Mouse (Mus musculus) neural tube, embryonic 10.5 days (tissue): Measurements from ENCODE around the gene Ubb.

ENCODE experiments used
- DNase-seq: peaks from one replicate; pipeline ENCODE4 v3.0.0-alpha.2; 2017; ENCODE audit warnings: low spot score; ENCODE audit errors: extremely low spot score

The Ubb gene

DNA sequence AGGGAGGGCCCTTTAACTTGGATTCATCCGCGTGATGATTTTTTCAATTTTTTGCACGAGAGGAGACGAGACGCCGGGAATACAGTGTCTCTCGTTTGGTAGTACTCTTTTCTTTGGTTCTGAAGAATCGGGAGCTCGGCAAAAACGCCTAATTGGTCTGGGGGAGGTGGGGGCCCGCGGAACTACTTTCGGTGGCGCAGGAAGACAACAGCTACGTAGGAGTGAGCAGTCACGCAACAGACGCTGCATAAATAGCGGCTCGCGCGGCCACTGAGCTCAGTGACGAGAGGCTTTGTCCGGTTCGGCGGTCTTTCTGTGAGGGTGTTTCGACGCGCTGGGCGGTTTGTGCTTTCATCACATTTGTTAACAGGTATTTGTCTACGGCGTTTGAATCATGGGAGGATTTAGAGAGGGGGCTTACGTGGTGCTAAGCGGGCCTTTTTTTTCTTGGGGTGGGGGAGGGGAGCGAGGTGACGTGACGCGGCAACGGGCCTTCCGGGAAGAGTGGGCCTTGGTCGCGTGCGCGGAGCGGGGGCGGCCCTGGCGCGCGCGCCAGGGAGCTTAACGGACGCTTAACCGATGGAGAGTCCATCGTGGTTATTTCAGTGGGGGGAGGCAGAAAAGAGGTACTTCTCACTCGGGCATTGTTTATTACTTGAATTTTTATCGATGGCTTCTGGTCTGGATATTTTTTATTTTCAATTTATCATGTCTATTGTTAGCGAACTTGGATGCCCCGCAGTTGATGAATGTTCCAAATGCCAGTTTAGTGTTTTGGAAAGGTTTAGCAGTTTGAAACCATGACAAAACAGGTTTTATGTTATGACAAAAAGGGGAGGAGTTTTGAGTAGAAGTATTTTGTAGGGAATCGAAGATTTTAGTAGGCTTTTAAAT, 502 bp downstream of the Ubb start:
- DNase-seq: peak; percentile 91

DNA sequence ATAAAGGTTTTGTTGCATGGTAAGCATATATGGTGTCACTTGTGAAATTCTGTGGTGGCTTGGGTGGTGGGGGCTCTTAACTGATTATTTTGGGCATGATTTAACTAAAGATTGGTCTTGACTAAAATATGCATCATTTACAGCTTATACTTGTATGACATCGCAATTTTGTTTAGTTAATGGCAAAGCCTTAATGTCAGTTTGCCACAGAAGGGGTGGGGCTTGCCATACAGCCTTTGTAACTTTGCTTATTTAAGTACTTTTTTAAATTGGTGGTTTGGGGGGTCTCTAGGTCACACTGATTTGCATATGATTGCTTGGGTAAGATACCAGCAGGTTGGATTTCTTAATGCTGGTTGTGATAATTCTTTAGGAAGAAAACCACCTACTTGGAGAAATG, 2.2 kb downstream of the Ubb start:
- no peak for DNase-seq

DNA sequence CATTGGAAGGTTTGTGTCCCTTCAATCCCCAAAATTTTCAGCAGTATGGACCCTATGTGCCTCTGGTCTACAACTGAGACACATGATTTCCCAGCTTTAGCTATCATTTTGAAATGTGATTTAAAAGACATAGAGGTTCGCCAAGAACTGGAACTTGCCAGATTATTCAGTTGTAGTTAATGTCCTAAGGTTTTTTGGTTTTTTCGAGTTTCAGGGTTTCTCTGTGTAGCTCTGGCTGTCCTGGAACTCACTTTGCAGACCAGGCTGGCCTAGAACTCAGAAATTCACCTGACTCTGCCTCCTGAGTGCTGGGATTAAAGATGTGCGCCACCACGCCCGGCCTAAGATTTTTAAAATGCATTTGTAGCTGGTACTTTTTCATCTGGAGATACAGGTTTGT, 2.7 kb downstream of the Ubb start:
- no peak for DNase-seq

DNA sequence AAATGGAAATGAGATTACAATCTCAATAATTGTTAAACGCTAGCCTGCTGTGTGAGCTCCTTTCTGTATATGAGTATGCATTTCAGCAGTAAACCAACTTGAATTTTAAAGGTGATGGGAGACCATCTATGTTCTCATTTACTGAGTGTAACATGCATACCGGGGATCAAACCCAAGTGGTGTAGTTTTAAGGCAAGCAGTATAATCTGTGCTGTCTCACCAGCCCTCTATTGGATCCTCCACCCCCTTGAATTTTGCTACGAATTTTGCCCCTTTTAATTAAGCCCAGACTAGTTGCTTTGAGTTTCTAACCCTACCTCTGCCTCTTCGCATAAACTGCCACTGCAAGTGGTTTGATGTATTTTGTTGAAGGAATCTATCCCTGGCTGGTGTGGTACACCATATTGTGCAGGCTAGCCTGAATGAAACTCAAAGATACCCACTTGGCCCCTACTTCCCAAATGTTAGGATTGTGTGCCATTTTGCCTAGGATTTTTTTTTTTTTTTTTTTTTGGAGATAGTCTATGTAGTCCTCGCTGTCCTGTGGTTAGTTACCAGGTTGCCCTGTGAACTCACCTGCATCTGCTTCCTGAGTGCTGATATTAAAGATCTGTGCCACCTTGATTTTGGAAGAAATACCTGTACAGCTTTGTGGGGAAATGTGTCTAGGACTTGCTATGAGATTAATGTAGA, 3.3 kb downstream of the Ubb start:
- no peak for DNase-seq

DNA sequence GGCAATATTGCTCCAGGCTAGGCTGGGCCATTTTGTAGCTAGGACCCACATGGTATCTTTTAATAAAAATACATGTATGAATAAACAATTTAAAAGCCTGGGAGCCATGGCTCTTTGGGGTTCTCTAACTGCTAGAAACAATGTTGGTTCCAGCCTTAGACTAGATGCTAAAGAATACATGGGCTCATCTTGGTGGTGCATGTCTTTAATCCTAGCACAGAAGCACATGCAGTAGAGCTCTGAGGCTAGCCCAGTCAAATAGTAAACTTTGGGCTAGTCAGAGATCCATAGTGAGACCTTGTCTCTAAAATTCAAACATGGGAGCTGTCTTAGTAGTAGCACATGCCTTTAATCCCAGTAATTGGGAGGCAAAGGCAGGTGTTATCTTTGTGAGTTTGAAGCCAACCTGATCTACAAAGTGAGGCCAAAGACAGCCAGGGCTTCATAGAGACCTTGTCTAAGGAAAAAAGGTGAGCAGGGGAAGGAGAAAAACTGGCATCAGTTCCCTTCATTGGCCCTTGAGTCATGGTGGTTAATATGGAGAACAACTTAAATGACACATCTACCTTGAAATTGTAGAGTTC, 4.1 kb downstream of the Ubb start:
- no peak for DNase-seq

DNA sequence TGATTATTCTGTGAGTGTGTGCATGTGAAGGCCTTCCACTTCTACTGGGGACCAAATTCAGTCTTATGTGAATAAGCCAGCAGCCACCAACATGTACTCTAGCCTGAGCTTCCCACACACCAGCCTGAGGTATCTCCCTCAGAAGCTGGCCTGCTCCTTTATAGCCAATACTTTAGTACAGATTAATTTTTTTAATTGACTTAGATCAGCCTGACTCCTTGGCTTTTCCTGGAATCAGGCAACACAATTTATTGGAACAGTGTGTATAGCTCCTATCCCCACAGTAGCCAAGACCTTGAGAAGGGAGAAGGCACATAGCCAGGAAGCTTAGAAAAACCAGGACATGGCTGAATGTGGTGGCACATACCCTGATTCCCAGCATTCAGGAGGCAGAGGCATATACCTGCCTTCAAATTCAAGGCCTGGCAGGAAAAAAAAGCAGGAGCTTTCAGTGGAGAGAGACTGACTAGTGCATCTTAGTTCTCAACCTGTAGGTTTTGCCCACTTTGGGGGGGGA, 5.0 kb downstream of the Ubb start:
- DNase-seq: no peak

DNA sequence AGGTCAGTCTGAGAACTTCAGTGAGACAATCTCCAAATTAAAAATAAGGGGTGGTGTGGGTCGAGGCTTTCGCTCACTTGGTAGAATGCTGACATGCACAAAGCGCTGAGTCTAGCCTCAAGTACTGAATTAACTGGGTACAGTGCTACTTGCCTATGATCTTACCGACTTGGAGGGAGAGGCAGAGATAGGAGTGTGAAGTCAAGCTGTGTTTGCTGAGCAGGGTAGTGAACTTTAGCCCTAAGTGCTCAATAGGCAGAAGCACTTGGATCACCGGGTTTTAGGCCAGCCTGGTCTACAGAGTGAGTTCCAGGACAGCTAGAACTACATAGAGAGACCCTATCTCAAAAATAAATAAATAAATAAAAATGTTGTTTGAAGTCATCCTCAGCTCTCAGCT, 6.2 kb downstream of the Ubb start:
- no peak for DNase-seq

DNA sequence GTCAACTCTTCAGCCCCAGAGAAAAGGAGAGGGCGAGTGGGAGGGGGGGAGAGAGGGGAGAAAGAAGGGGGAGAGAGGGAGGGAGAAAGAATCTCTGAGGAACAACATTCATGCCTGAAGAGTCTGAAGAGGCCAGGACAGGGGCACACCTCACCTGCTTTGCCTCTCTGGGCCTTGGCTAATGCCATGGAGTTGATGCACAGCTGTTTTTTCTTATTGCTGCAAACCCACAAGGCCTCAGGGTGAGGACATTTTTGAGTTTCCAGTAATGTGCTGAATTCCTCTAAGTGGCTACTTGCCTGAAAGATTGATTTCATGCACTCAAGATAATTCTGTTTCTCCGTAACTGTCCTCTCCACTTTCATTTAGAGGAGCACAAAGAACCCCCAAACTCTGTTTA, 7.2 kb downstream of the Ubb start:
- no peak for DNase-seq

DNA sequence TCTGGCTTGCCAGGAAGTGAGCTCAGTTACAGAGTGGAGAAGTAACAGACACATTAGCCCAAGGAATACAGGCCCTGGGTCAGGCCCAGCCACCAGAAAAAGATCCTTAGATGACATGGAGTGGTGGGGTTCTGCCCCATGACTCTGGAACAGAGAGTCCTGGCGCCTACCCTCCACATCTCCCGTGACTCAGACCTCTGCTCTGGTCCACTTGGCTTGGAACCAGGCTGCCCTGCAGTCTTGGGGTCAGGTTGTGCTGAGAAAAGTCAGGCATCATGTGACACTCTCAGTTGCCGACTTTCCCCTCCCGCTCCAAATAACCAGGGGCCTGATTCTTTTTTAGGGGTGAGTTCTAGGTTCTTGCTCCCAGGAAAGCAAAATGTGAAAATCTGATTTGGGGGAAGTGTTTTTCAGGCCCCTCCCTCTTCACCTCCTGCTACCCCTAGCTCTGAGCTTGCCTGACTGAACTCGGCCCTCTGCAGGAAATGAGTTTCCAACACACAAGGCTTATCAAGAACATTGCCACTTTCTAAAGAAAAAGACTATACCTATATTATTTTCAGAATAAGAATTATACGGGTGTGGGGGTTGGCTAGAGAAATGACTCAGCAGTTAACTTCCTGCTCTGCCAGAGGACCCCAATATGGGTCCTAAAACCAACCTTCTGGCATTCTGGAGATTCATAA, 8.1 kb downstream of the Ubb start:
- no peak for DNase-seq

DNA sequence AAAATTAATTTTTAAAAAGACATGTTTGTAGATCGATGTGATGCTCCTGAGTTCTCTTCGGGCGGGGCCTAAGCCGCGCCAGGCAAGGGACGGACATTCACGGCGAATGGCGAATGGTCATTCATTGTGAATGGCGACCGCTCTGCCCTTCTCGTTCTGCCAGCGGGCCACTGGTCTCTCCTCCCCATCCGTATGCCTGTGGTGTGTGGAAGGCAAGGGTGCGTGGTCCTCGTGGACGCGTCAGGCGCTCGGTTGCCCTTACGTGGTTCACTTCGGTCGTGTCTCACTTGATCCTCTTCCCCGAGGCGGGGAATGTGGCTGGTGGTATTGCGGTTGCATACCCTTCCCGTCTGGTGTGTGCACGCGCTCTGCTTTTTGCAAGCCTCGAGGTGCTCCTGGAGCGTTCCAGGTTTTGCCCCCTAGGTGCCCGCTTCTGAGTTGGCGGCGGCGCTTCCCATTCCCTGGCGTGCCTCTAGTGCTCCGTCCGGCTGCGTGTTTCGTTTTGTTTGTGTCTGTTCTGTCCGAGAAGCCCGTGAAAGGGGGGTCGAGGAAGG, 9.6 kb downstream of the Ubb start:
- peak; percentile 35 for DNase-seq

DNA sequence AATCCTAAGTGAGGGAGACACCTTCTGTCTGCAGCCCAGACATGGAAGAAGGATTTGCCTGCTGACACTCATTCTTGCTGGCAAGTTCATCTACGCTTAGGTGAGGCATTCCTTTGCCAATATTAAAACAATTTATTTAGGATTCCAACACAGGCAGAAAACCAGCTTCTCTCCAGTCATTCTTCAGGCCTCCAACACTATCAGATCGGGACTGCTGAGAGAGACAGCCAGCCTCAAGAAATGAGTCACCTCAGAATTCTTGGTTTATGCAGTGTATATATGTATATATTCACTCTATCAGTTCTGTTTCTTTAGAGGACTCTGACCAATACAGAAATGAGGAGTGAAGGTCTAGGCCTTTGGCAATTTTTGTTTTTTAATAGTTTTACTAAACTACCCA, 12.6 kb downstream of the Ubb start:
- DNase-seq: no peak

DNA sequence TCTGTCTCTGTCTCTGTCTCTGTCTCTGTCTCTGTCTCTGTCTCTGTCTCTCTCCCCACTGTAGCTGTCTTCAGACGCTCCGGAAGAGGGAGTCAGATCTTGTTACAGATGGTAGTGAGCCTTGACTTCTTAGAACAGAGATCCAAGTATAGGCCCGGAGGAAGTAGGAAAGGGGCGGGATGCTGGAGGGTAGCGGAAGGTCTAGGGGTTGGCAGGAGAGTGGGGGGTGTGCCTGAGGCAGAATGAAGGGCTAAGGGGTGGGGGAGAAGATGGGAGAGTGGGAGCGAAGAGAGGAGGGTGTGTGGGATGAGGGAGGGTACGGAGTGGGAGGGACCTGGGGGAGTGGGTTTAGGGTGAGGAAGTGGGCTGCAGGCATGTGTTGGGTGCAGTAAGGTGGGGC, 14.8 kb downstream of the Ubb start:
- no peak for DNase-seq

DNA sequence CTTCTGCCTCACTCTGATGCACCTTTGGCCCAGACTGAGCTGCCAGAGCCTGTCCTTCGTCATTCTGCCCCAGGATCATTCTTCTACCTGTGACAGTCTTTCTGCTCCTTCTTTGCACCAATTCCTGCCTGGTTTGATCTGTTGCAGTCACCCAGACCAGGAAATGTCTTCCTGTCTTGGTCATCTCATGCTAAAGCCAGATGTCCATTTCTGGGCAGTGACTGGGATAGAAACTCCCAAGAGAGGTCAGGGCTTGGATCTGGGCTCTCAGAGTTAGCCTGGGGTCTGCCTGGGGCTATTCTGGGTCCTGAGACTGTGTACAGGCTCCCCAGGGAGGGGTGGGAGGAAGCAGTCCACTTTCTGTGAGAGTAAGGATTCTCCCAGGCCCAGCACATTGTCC, 15.2 kb downstream of the Ubb start:
- DNase-seq: no peak

DNA sequence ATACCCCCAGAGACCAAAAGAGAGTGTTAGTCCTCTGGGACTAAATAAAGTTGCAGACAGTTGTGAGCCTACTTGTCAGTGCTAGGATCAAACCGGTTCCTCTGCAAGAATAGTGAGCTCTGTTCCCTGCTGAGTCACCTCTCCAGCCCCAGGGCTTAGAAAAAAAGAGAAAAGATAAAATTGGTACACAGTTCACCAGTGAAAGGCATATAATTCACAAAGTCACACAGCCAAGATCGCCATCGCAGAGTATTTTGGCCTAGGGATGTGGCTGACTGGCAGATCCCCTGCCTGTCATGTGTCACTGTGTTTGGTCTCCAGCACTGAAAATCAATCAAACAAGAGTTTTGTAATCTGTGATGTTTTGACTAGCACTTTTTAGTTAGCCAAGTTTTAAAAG, 17.3 kb downstream of the Ubb start:
- DNase-seq: no peak

DNA sequence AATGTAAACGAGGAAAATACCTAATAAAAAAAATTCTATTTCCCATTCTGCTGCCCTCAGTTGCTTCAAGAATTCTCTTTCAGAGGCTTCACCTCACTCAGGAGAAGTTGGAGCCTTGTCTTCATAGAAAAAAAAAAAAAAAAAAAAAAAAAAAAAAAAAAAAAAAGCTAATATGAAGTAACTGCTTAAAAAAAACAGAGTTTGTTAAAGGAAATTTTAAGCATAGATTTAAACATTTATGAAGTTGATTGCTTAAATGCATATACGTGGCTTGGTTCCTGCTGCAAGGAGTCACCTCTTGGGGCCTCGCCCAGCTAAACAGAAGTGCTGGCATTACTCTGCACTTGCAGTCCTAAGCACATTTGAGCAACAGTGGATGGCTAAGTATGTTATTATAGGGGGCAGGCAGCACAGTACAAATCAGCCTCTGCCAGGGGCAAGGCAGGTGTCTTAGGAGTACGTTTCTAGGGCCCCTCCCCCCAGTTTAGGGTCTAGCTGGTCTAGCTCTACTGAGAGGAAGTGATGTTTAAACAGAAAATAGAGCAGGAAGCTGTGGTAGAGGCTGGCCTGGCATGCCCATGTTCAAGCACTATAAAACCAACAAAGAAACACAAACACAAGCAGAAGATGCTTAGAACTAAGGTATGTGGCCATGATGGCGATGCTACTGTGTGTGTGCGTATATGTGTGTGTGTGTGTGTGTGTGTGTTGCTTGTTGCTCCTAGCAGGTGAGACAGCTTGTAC, 23.2 kb downstream of the Ubb start, which contains the start of gene Trpv2:
Gene Trpv2, plus strand, starts transcription at position 528 of the 744 bp plus-strand sequence.
- DNase-seq: no peak

DNA sequence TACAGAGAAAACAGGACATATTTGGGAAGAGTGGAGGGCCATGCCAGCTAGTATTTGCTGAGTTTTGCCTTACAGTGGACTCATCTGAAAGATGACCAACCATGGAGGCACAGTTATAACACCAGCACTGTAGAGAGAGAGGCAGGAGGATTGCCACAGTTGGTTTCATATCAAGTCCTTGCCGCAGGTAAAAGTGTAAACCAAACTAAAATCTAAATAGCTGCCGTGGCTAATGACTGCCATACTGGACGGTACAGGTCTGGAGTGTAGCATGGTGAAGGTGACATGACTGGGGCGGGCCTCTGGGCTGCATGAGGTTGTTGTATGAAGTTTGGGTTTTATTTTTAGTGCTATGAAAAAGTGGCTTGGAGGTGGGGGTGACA, 23.7 kb downstream of the Ubb start:
- no peak for DNase-seq

DNA sequence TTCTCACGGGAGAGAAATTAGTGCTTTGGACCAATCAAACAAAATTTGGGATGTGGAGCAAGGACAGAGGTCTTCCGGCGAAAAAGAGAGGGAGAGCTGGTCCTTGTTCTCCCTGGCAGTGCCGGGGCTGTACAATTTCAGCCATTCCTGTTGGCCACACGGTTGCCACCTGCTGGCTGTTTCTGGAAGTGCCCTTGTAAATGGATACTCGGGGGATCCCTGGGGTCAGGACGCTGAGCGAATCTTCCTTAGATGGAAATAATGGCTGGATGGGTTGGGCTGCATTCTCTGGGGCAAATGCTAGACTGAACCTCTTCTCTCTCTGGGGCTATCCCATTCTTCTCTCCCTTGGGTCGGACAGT, 24.3 kb downstream of the Ubb start:
- DNase-seq: peak; percentile 93

DNA sequence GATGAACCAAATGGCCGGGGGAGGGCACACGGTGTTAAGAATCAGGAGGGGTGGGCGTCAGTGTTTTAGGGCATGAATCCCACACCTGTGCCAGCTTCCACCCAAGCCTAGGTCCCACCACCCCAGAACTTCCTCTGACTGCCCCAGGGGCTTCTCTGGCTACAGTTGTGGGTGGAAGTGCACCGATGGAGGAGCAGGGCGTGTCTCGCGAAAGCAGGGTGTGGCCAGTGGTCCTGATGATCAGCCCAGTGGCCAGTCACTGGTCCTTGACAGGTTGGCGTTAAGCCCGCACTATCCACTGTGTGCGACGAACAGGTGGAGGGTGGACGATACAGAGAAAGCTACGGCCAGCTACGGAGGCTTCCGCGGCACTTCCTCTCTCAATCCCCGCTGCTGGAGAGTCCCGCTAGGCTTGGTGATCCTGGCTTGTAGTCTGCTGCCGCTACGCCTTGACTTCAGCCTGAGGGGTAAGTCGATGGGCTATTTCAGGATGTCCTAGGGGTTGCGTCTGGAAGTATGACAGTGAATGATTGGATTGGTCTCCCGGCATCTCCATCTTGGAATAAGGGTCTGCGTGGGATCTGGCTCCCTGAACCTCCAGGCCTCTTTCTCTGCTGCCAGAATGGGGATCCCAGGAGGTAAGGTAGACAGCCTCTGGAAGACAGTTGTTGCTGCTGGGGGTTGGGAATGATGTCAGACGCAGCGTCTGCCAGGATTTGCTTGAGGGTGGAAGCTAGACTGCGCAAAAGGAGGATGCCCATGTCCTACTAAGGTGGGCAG, 24.9 kb downstream of the Ubb start:
- DNase-seq: peak; percentile 44

DNA sequence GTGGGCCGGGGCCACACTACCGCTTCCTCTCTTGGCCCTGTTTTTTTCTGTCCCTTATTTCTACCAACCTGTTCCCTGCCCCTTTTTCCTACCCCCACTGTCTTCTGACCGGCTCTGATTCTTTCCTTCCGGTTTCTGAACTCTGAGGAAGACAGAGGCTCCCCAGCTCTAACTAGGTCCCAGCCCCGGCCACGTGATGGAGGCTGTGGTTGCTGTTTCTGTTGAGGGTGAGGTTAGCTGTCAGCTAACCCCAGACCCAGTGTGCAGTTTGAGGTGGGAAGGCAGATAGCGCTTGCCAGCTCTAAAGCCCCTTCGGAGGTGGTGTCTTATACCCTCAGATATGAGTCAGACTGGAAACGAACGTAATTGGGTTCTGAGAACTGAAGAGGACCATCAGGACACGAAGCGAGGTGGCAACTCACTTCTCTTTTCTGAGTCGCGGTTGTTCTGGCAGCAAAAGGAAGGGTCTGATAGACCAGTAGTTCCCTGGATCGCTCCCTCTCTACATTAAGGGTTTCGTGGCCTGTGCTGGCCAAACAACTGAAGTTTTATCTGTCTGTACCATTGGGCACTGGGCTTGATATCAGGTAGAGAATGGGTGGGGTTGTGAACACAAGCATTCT, 25.7 kb downstream of the Ubb start:
- no peak for DNase-seq

DNA sequence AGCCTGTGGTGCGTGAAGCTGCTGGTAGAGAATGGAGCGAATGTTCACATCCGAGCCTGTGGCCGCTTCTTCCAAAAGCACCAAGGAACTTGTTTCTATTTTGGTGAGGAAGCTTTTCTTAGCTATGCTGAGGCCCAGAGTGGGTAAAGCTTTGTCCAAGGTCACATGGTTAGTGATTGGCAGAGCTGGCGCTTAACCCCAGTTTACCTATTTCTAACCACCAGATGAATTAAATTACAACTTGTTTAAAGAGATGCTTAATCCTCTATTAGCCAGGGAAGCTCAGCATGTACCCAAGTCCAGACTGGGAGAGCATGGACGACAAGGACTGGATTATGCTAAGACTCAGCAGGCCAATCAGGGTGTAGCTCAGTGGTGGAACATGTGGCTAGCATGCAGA, 32.1 kb downstream of the Ubb start:
- DNase-seq: no peak
